Mouse (Mus musculus) cortical plate, adult 2 months (tissue): ENCODE results near the gene Plg. TPM values are rescaled to one million over a fixed set of nuclear protein-coding genes. Genes with fewer than 3 reads are reported as not detected.

ENCODE experiments used
- H3K27ac ChIP-seq: fragments of 200-500 bp; 2 replicates; pipeline ENCODE4 v1.5.1; 2012; ENCODE audit warnings: low read length, control low read depth, inconsistent platforms; ENCODE audit not compliant: insufficient read depth
- H3K4me1 ChIP-seq: fragments of 200-500 bp; 2 replicates; pipeline ENCODE4 v1.6.1; 2011; ENCODE audit warnings: low read length; ENCODE audit not compliant: control insufficient read depth, insufficient read depth
- H3K4me3 ChIP-seq: fragments of 200-500 bp; 2 replicates; pipeline ENCODE4 v1.5.1; 2011; ENCODE audit warnings: mild to moderate bottlenecking, low read length, control low read depth; ENCODE audit not compliant: insufficient read depth
- CTCF ChIP-seq: fragments of 200-500 bp; IDR thresholded peaks from 2 replicates; pipeline ENCODE4 v1.5.1; 2011; ENCODE audit warnings: mild to moderate bottlenecking, control low read depth, low read length; ENCODE audit not compliant: insufficient read depth; ENCODE audit errors: extremely low read depth
- POLR2A ChIP-seq: fragments of 200-500 bp; IDR thresholded peaks from 2 replicates; pipeline ENCODE4 v1.6.1; 2011; ENCODE audit warnings: mild to moderate bottlenecking, low read length, control low read depth; ENCODE audit not compliant: insufficient read depth; ENCODE audit errors: extremely low read depth
- polyA plus RNA-seq: library from polyadenylated mRNA; depleted of rRNA; stranded (reverse); fragments of >200 nt; gene quantifications from 2 replicates; pipeline ENCODE4 v1.2.3, GENCODE M21; 2012

The Plg gene
- polyA plus RNA-seq, 1 experiment, result 0.10 TPM

DNA sequence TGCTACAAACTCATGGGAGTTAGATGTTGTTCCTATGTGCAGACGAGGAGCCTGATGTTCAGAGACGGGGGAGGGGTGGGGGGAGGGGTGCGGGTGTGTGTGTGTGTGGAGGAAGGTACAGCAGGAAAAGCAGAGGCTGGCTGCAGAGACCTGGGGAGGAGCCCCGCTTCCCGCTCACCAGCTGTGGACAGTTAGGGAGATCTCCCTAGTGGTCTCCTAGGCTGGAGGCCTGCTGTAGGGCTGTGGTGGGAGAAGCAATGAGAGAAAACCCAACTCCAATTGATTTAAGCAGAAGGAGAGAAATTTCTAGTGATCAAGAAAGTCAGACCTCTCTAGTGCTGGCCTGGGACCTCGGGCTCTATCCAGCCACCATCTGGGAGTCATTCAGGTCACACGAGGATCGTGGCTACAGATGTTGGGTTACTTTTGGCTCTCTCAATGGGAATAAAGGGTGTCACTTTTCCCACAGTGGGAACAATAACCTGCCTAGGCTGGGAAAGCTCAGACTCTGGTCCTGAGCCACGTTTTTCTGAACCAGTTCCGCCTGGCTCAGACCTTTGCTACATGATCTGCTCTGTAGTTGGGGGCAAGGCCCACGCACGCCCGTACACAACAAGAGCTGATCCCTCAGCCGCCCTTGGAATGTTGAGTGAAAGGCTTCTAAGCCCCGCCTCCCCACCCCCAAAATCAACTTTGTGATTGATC, 36.8 kb downstream of the Plg start:
- no peak overlapping the region for H3K4me3 ChIP-seq
- H3K27ac ChIP-seq, result no peak overlapping the region
- H3K4me1 ChIP-seq, result peaks cover 4% of the 10 kb centered on the region; the same call in 1 of the 2 replicates
- no peak for TF ChIP-seq POLR2A
- TF ChIP-seq CTCF, result no peak

DNA sequence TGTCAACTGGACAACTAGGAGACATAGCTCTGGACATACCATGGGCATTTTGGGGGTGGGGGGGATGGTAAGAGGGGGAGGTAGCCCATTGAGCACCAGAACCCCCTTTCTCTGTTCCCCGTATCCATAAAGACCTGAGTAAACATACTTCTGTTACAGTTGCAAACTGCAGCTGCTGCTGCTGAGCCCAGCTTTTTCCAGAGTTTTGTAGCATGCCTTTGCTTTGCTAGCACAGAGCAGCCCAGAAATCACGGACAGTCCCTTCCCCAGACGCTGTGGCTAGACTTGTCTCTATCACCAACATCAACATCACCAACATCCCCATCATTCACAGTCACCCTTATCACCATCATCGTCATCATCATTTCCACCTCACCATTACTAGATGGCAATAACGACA, 37.3 kb downstream of the Plg start:
- Histone ChIP-seq H3K4me3 (no peak overlapping the region), H3K27ac (no peak overlapping the region), H3K4me1 (peaks cover 4% of the 10 kb centered on the region; the same call in 1 of the 2 replicates)
- no peak for TF ChIP-seq CTCF
- no peak for TF ChIP-seq POLR2A

DNA sequence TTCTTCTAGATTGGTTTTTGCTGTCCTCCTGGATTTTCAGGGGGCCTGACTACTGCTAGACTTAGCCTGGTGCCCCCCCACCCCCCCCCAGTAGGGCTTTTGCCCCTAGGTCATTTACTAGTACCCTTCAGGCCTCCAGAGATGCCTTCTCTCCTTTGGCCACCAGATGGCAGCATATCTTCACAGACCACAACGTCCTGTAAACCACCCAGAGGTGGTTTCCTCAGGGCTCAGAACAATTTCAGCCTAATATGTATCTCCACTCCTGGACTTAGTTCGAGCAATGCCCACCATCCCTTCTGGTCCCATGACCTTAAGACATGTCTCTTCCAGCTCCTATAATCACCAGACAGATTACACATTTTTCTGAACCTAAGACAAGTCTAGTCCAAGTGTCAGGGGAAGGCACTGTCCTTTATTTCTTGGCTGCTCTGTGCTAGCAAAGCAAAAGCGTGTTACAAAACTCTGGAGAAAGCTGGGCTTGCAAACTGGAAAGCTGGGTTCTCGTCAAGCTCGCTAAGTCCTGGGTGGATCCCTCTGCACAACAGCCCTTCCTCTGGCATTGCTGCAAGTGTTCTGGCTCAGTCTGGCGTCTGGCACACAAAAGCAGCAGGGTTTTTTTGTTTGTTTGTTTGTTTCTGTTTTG, 38.0 kb downstream of the Plg start:
- Histone ChIP-seq H3K4me1 (peaks cover 4% of the 10 kb centered on the region; the same call in 1 of the 2 replicates), H3K27ac (no peak overlapping the region), H3K4me3 (no peak overlapping the region)
- TF ChIP-seq CTCF, result peak; percentile 82
- TF ChIP-seq POLR2A, result no peak

DNA sequence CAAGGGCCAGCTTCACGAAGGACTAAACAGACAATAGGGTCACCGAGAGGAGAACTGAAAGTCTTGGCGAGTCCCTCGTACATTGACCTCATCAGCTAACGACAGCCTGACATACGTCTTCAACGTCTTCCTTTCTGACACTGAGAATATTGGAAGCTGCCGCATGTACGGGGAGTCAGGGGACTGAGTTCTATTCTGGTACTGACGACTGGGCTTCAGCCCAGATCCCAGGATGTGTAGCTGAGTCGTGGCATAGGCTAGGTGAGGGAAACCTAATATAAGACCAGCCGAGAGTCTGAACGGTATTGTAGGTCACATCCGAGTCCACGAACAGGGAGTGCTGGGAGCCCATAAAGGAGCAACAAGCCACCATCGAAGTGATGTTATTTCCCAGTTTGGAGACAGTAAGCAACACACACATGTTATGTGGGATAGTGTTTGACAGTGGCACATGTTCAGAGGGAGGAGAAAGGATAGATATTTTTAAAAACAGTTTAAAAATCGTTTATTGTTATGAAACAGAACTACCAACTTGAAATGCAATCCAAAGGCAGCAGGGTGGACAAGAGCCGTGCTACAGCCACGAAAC, 41.2 kb downstream of the Plg start:
- no peak for TF ChIP-seq POLR2A
- no peak for TF ChIP-seq CTCF
- Histone ChIP-seq H3K27ac (no peak overlapping the region), H3K4me1 (peaks cover 4% of the 10 kb centered on the region; the same call in 1 of the 2 replicates), H3K4me3 (no peak overlapping the region)

DNA sequence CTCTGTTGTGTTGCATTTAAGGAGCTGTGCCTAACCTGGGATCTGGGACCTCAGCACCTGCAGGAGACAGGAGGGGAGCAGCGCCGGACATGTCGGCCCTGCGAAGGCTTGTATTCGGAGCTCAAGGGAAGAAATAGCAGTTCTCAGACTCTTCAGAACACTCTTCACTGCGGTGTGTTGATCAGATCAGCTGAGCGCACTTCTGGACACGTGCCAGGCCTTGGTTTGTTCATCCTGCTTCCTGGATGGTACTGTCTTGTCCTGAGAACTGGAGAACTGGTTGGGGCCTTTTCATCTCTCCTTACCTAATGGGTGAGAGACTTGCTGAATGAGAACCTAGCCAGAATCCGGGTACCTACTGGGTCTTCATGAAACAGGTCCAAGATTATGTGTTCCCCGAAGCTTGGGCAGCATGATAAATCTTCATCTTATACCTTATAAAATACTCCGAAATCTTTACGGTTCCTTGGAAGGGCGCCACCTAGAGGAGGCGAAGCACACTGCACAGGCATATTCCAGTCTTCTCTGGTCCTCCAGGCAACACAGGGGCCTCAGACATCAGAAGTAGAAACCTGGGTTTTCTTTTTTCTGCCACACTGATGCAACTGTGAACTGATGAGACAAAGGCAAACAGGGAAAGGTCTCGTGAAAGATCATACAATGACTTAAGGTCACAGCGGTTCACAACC, 42.6 kb downstream of the Plg start:
- peak overlapping the region; percentile 51; the same call in 1 of the 2 replicates for H3K27ac ChIP-seq
- H3K4me3 ChIP-seq, result no peak overlapping the region
- peaks cover 4% of the 10 kb centered on the region; the same call in 1 of the 2 replicates for H3K4me1 ChIP-seq
- TF ChIP-seq CTCF, result peak; percentile 54
- TF ChIP-seq POLR2A, result no peak

DNA sequence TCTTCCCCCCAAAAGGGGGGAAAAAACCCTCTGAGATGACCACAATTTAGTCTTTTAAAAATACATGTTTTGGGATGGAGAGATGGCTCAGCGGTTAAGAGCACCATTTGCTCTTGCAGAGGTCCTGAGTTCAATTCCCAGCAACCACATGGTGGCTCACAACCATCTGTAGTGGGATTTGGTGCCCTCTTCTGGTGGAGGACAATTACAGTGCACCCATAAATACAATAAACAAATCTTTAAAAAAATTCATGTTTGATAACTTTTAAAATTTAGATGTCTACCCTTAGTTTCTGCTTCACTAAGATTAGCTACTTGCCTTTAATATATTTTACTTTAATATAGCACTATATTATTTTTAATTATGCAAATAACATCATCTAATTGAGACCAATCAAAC, 43.7 kb downstream of the Plg start:
- Histone ChIP-seq H3K4me1 (no peaks in the 10 kb centered on the region; the same call in 1 of the 2 replicates), H3K27ac (no peak overlapping the region), H3K4me3 (no peak overlapping the region)
- TF ChIP-seq CTCF, result no peak
- no peak for TF ChIP-seq POLR2A

DNA sequence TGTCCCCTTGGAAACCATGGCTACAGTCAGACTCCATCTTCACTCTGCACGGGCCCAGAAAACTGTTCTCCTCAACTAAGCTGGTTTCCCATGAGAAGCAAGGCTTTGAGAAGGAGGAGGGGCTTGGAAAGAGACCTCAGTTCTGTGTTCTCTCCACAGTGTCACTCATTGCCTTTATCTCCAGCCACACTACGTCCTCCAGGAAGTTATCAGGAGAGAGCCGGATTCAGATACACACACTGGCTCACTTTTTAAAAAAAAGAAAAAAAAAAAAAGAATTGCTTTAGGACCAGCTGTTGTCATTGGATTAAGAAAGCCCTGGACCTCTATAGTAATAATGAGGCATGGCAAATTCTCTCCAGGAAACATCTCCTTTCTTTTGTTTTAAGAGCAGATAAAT, 48.7 kb downstream of the Plg start:
- TF ChIP-seq POLR2A (no peak), CTCF (no peak)
- Histone ChIP-seq H3K4me1 (peaks cover 4% of the 10 kb centered on the region), H3K4me3 (no peak overlapping the region), H3K27ac (no peak overlapping the region)

DNA sequence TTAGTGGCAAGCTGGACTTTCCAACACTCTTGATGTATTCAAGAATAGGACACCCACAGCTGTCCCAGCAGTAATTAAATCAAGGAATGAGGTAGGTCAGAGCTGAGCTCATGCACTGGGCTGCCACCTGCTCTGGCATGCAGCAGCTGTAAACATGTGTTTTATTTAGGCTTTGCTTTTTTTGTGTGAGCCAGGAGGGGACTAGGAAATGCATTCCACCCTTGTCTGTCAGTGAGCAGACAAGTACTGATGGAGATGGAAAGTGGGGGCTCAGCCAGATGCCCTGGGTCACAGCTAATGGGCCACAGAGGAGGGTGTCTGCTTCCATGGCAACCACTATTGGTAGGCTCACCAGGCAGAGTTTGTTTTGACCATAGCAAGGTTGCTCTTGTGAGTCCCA, 50.0 kb downstream of the Plg start:
- no peak overlapping the region for H3K27ac ChIP-seq
- no peak overlapping the region for H3K4me3 ChIP-seq
- no peak for TF ChIP-seq POLR2A
- no peak for TF ChIP-seq CTCF

DNA sequence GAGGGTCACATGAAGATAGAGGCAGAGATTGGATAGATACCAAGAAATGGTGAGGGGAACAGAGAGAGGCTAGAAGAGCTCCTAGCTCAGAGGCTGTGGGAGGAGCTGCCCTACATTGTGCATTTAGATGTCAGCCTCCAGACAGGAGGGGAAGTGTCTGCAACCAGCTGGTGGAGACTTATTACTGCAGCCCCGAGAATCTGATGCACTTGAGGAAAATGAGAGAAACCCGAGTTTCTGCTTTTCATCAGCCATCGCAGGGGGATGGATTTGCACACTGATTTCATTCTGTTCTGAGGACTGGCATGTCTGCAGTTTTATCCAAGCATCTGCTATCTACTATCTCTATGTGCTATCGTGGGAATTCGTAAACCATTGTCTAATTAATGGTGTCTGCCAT, 53.3 kb downstream of the Plg start:
- peaks cover 6% of the 10 kb centered on the region for H3K4me1 ChIP-seq
- H3K4me3 ChIP-seq, result no peak overlapping the region
- TF ChIP-seq CTCF (no peak), POLR2A (0 out of 2 replicates have a peak, but pooled peaks have one; percentile 12)
- H3K27ac ChIP-seq, result peak overlapping the region; percentile 30; the same call in 1 of the 2 replicates

More for the DNA sequence above, 50.0 kb downstream of the Plg start:
- H3K4me1 ChIP-seq, result peaks cover 6% of the 10 kb centered on the region

DNA sequence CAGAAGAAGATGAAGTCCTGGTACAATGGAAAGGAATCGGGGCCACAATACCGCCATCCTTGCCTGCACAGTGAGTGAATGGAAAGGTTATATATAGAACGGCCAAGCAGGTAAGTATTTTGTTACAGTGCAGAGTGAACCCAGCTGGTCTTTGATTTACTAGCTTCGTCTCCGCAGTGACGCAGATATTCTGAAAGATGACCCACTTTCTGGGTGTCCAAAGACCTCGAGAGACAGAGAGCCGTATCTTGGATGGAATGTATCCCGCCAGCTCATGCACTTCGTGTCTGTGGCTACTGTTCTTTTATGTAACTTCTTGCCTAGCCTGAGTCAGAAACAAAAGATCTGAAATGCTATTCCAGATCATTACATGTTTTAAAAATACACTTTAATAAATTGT, 59.4 kb downstream of the Plg start:
- Histone ChIP-seq H3K27ac (no peak overlapping the region), H3K4me1 (no peaks in the 10 kb centered on the region), H3K4me3 (no peak overlapping the region)
- no peak for TF ChIP-seq POLR2A
- TF ChIP-seq CTCF, result no peak
